Mouse (Mus musculus): ENCODE measurements around the gene Adgrv1. TPM values are rescaled to one million over a fixed set of nuclear protein-coding genes. Genes with fewer than 3 reads are reported as not detected.
"Not testable (repeated sequence)": the region's sequence is repeated elsewhere in the genome, so short reads cannot be mapped to it uniquely, and the experiment has no call there.

The Adgrv1 gene
- polyA plus RNA-seq (2016; fragmentation: Nextera tagmentation; extraction: Ambion mirVana), result 1.5 and 2.7 TPM in 2 replicates

DNA sequence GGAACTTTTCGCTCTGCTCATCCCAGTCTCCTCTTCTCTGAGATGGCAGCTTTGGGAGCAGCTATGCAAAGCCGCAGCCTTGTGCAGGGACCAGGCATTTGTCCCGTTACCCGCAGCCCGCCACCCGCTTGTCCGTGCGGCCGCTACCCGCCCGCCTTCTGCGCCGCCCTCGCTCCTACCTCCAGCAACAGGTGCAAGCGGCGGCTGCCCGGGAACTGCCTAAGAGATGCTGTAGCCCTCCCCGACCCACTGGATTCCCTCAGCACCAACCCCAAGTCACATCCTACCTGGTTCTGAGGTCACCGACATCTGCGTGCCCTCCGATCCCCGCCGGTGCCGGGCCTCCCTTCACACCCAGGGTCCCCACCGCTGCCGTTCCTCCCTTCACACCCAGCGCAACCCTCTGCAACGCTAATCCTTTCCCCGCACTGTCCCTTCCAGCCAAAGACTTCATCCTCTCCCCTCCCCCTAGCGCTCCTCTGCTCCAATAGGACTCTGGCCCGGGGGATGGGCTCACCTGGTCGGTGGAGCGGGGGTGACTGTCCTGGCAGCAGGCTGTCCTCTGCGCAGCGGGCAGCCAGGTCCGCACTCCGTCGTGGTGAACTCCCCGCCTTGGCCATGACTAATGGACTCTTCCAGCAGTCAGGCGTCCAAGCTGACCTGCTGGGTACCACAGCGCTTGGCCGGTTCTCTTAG, at the start of gene Adgrv1:
Gene Adgrv1 (minus strand): TSS at position 435 of the 696 bp plus-strand sequence.
- WGBS, result 1% methylated on average over 42 of the region's 42 CpGs
- peak; percentile 93 for DNase-seq (ENCODE audit: low spot score)
- Histone ChIP-seq H3K27me3 (ENCODE audit: insufficient read depth, poor library complexity, severe bottlenecking) (peaks cover 24% of the 10 kb centered on the region), H3K27ac (peak within 1 kb of the TSS; percentile 17; the same call in 1 of the 2 replicates), H3K4me3 (peak within 1 kb of the TSS; percentile 70), H3K4me1 (peaks cover 8% of the 10 kb centered on the region), H3K9me3 (no peaks in the 10 kb centered on the region), H3K36me3 (no peaks in the 10 kb centered on the region)

- no peak for DNase-seq (ENCODE audit: low spot score)
- Histone ChIP-seq H3K36me3 (peaks cover 50% of the 10 kb centered on the region), H3K9me3 (no peaks in the 10 kb centered on the region), H3K27me3 (ENCODE audit: insufficient read depth, poor library complexity, severe bottlenecking) (no peaks in the 10 kb centered on the region), H3K4me3 (no peak overlapping the region), H3K27ac (no peak overlapping the region), H3K4me1 (no peaks in the 10 kb centered on the region)
- 83% methylated on average over 8 of the region's 8 CpGs for WGBS
These were observed 42.4 kb upstream of the Adgrv1 start for GRCm38 (mm10) chr13:81675333-81675732.

GRCm38 (mm10) chr13:81667713-81668112, 34.8 kb upstream of the Adgrv1 start:
- no peak overlapping the region for H3K27ac ChIP-seq
- peaks cover 53% of the 10 kb centered on the region for H3K36me3 ChIP-seq
- 88% methylated on average over 5 of the region's 5 CpGs for WGBS
- no peaks in the 10 kb centered on the region for H3K27me3 ChIP-seq (ENCODE audit: insufficient read depth, poor library complexity, severe bottlenecking)
- DNase-seq (ENCODE audit: low spot score), result no peak
- no peak overlapping the region for H3K4me3 ChIP-seq
- no peaks in the 10 kb centered on the region for H3K9me3 ChIP-seq
- no peaks in the 10 kb centered on the region for H3K4me1 ChIP-seq

- Histone ChIP-seq H3K4me1 (no peaks in the 10 kb centered on the region), H3K4me3 (no peak overlapping the region), H3K27ac (no peak overlapping the region), H3K36me3 (peaks cover 49% of the 10 kb centered on the region), H3K9me3 (no peaks in the 10 kb centered on the region), H3K27me3 (ENCODE audit: insufficient read depth, poor library complexity, severe bottlenecking) (no peaks in the 10 kb centered on the region)
- DNase-seq (ENCODE audit: low spot score), result no peak
- WGBS, result 87% methylated on average over 5 of the region's 5 CpGs
These were observed 31.4 kb upstream of the Adgrv1 start for GRCm38 (mm10) chr13:81664331-81664698.

DNA sequence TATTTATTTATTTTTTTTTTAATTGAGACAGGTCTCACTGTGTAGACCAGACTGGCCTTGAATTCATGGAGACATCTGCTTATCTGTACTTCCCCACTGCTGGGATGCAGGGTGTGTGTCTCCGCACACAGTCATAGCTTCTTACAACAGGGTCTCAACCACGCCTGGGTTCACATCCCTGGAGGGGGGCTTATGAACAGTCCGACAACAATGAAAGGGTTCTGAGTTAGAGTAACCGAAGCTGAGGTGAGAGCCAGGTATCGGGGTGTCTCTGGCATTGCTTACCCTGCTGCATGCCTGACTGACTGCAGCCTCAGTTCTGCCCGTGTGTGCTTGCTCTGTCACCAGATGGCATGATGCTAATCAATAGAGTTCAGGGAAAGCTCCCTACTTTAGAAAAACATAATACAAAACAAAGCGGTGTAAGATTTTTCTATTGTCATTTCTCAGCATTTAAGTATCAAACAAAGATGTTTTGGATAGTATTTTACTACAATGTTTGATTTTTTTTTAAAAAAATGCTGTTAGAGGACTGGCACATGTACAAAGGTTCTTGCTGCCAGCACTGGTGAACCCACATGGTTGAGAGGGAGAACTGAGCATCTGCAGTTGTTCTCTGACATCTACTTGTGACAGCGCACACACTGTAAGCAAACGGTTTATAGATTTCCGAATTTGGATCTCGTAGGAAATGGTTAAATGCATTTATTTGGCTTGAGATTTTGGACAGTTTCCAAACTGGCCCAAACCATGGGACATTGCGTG, 30.8 kb upstream of the Adgrv1 start:
- Histone ChIP-seq H3K27me3 (ENCODE audit: insufficient read depth, poor library complexity, severe bottlenecking) (no peaks in the 10 kb centered on the region), H3K9me3 (no peaks in the 10 kb centered on the region), H3K27ac (no peak overlapping the region), H3K4me1 (peaks cover 4% of the 10 kb centered on the region), H3K36me3 (peaks cover 45% of the 10 kb centered on the region), H3K4me3 (no peak overlapping the region)
- 89% methylated on average over 12 of the region's 12 CpGs for WGBS
- no peak for DNase-seq (ENCODE audit: low spot score)

GRCm38 (mm10) chr13:81658053-81658752, 25.2 kb upstream of the Adgrv1 start:
- Histone ChIP-seq H3K27me3 (ENCODE audit: insufficient read depth, poor library complexity, severe bottlenecking) (no peaks in the 10 kb centered on the region), H3K4me3 (peak overlapping the region; percentile 87), H3K27ac (peak overlapping the region; percentile 97), H3K36me3 (peaks cover 7% of the 10 kb centered on the region; the same call in 1 of the 2 replicates), H3K4me1 (peaks cover 8% of the 10 kb centered on the region), H3K9me3 (no peaks in the 10 kb centered on the region)
- WGBS, result 10% methylated on average over 21 of the region's 21 CpGs
- DNase-seq (ENCODE audit: low spot score), result no peak

- Histone ChIP-seq H3K4me3 (peak within 1 kb of the TSS; percentile 87), H3K4me1 (peaks cover 8% of the 10 kb centered on the region), H3K9me3 (no peaks in the 10 kb centered on the region), H3K27ac (peak within 1 kb of the TSS; percentile 97), H3K36me3 (peaks cover 7% of the 10 kb centered on the region; the same call in 1 of the 2 replicates), H3K27me3 (ENCODE audit: insufficient read depth, poor library complexity, severe bottlenecking) (no peaks in the 10 kb centered on the region)
- DNase-seq (ENCODE audit: low spot score), result peak; percentile 95
- under 1% methylated on average over 73 of the region's 73 CpGs for WGBS
These were observed 24.5 kb upstream of the Adgrv1 start, which contains the start of gene Lysmd3 for GRCm38 (mm10) chr13:81657351-81658052. TSS of gene Lysmd3 (plus strand) at chr13:81657663.

DNA sequence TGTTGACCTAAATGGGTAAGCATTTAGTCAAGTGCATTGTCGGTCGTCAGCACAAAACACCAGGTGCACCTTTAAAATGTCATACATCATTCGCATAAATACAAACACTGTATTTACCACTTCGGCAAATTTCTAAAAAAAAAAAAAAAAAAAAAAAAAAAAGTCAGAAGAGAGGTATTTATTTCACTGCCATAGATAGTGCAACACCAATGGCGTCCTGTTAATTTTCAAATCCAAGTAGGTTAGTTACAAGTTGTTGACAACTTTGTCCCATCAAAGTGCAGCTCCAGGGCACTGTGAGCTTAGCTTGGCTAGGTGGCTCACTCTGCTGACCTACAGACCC, 24.0 kb upstream of the Adgrv1 start:
- peaks cover 7% of the 10 kb centered on the region; the same call in 1 of the 2 replicates for H3K36me3 ChIP-seq

DNA sequence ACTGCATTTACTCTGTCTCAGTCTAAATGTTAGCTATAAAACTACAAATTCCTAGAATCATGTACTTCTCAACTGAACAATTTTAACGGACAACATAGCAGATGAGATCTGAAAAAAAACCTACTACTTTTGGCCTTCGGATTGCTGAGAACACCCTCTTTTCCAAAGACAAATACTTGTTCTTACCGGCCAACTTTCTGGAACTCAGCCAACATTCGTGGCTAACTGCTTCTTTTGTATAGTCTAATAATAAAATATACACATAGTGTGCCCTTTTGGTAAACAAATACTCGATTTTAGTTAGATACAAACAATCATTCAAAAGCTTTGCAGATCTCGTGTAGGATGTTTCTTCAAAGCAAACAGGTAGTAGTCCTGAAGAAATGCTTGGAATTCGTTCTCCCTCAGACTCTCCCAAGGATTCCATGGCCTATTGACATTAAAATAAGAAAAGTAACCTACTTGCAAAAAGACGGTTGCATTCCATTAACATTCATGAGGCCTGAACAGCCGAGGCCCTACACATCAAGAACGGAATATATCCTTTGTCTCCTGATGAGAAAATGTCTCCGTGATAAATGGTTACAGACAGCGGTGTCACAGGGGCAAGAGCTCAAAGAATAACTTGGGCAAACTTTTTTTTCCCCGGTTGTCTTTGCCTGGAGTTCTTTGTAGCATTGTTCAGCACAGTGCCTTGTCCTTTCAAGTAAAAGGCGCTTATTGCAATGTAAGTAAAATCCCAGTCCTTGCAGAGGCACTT, 23.3 kb upstream of the Adgrv1 start:
- Histone ChIP-seq H3K36me3 (0 out of 2 replicates have a peak, but pooled peaks cover 3% of the 10 kb centered on the region), H3K27ac (no peak overlapping the region), H3K27me3 (ENCODE audit: insufficient read depth, poor library complexity, severe bottlenecking) (no peaks in the 10 kb centered on the region), H3K9me3 (no peaks in the 10 kb centered on the region), H3K4me3 (no peak overlapping the region), H3K4me1 (peaks cover 8% of the 10 kb centered on the region)
- DNase-seq (ENCODE audit: low spot score), result no peak
- WGBS, result 46% methylated on average over 14 of the region's 14 CpGs

More for the DNA sequence above, 24.0 kb upstream of the Adgrv1 start:
- Histone ChIP-seq H3K4me1 (peaks cover 8% of the 10 kb centered on the region), H3K9me3 (no peaks in the 10 kb centered on the region), H3K27me3 (ENCODE audit: insufficient read depth, poor library complexity, severe bottlenecking) (no peaks in the 10 kb centered on the region), H3K27ac (peak overlapping the region; percentile 97), H3K4me3 (peak overlapping the region; percentile 87)
- DNase-seq (ENCODE audit: low spot score), result no peak
- 20% methylated on average over 5 of the region's 5 CpGs for WGBS

- 75% methylated on average over 5 of the region's 6 CpGs for WGBS
- not testable (repeated sequence) for H3K36me3 ChIP-seq; H3K9me3 ChIP-seq; H3K4me1 ChIP-seq; H3K4me3 ChIP-seq; H3K27me3 ChIP-seq (ENCODE audit: insufficient read depth, poor library complexity, severe bottlenecking); H3K27ac ChIP-seq; DNase-seq (ENCODE audit: low spot score)
These were observed 17.4 kb upstream of the Adgrv1 start for GRCm38 (mm10) chr13:81650382-81650781.

GRCm38 (mm10) chr13:81646348-81646747, 13.4 kb upstream of the Adgrv1 start:
- Histone ChIP-seq H3K9me3 (no peaks in the 10 kb centered on the region), H3K27ac (no peak overlapping the region), H3K4me1 (peaks cover 3% of the 10 kb centered on the region; the same call in 1 of the 2 replicates), H3K36me3 (no peaks in the 10 kb centered on the region), H3K4me3 (no peak overlapping the region), H3K27me3 (ENCODE audit: insufficient read depth, poor library complexity, severe bottlenecking) (no peaks in the 10 kb centered on the region)
- DNase-seq (ENCODE audit: low spot score), result no peak
- WGBS, result 80% methylated on average over 6 of the region's 6 CpGs

- Histone ChIP-seq H3K9me3 (no peaks in the 10 kb centered on the region), H3K27me3 (ENCODE audit: insufficient read depth, poor library complexity, severe bottlenecking) (no peaks in the 10 kb centered on the region), H3K36me3 (no peaks in the 10 kb centered on the region), H3K27ac (no peak overlapping the region), H3K4me3 (no peak overlapping the region), H3K4me1 (peaks cover 3% of the 10 kb centered on the region; the same call in 1 of the 2 replicates)
- DNase-seq (ENCODE audit: low spot score), result no peak
- 84% methylated on average over 11 of the region's 11 CpGs for WGBS
These were observed 11.2 kb upstream of the Adgrv1 start for GRCm38 (mm10) chr13:81644047-81644565.

Measured in heart, embryonic 10.5 days (tissue).